Mouse (Mus musculus) kidney, adult 2 months (tissue): Measurements from ENCODE around the gene Pld2. TPM values are rescaled to one million over a fixed set of nuclear protein-coding genes. Genes with fewer than 3 reads are reported as not detected.

ENCODE experiments used
- DNase-seq: peaks from one replicate; pipeline ENCODE4 v3.0.0; 2021
- H3K27ac ChIP-seq: fragments of 200-500 bp; 2 replicates; pipeline ENCODE4 v1.5.1; 2012; ENCODE audit warnings: low read depth, low read length, control low read depth, inconsistent platforms; ENCODE audit not compliant: insufficient read depth
- H3K27me3 ChIP-seq: fragments of 200-500 bp; replicated peaks from 2 replicates; pipeline ENCODE4 v1.6.1; 2012; ENCODE audit warnings: mild to moderate bottlenecking, moderate library complexity, low read length, inconsistent platforms; ENCODE audit not compliant: control insufficient read depth, insufficient read depth
- H3K36me3 ChIP-seq: fragments of 200-500 bp; 2 replicates; pipeline ENCODE4 v1.6.1; 2012; ENCODE audit warnings: mild to moderate bottlenecking, moderate library complexity, low read length, inconsistent platforms; ENCODE audit not compliant: control insufficient read depth, insufficient read depth
- H3K4me1 ChIP-seq: fragments of 200-500 bp; 2 replicates; pipeline ENCODE4 v1.6.1; 2011; ENCODE audit warnings: low read length; ENCODE audit not compliant: control insufficient read depth, insufficient read depth
- H3K4me3 ChIP-seq: fragments of 200-500 bp; 2 replicates; pipeline ENCODE4 v1.5.1; 2011; ENCODE audit warnings: mild to moderate bottlenecking, low read depth, low read length, control low read depth; ENCODE audit not compliant: insufficient read depth
- CTCF ChIP-seq: fragments of 200-500 bp; conservative IDR thresholded peaks from 2 replicates; pipeline ENCODE4 v1.5.1; 2011; ENCODE audit warnings: low read depth, mild to moderate bottlenecking, control low read depth, low read length, moderate library complexity, mixed read lengths; ENCODE audit not compliant: insufficient read depth, insufficient read length
- POLR2A ChIP-seq: fragments of 200-500 bp; IDR thresholded peaks from one replicate; pipeline ENCODE4 v1.6.1; 2011; ENCODE audit warnings: low read depth, low read length, control low read depth
- WGBS: fragments of 180-500 bp; shearing (Covaris S2); methylation state at CpG from one replicate; pipeline ENCODE4 v1.1.7; 2018; 5-methylcytosine and 5-hydroxymethylcytosine counted together
- polyA plus RNA-seq: library from polyadenylated mRNA; depleted of rRNA; stranded (reverse); fragments of >200 nt; gene quantifications from 2 replicates; pipeline ENCODE4 v1.2.3, GENCODE M21; 2012

The Pld2 gene
- polyA plus RNA-seq, 1 experiment = 16.6 TPM

DNA sequence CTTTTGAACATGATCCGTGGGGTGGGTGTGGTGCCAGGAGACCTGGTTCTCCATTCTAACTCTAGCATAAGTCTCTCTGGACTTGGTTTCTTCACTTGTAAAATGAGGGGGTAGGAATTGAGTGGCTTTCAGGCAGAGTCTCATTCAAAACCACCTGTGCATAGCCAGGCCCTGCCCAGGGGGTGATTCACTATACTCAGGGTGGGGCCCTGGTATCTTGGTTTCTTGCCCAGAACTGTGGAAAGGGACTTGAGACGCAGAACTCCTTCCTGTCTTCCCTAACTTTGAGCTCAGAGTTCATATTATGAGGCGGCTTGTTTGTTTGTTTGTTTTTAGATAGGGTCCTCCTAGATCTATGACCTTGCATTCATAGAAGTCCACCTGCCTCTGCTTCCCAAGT lies 37.3 kb downstream of the Pld2 start:
- TF ChIP-seq CTCF = no peak
- TF ChIP-seq POLR2A = no peak
- 0 out of 2 replicates have a peak overlapping the region, but pooled peaks have one; percentile 7 for H3K27ac ChIP-seq
- WGBS = 31% methylated on average over 3 of the region's 3 CpGs
- H3K27me3 ChIP-seq = no peaks in the 10 kb centered on the region
- peak; percentile 43 for DNase-seq
- H3K36me3 ChIP-seq = no peaks in the 10 kb centered on the region
- no peak overlapping the region for H3K4me3 ChIP-seq
- H3K4me1 ChIP-seq = peaks cover 34% of the 10 kb centered on the region

DNA sequence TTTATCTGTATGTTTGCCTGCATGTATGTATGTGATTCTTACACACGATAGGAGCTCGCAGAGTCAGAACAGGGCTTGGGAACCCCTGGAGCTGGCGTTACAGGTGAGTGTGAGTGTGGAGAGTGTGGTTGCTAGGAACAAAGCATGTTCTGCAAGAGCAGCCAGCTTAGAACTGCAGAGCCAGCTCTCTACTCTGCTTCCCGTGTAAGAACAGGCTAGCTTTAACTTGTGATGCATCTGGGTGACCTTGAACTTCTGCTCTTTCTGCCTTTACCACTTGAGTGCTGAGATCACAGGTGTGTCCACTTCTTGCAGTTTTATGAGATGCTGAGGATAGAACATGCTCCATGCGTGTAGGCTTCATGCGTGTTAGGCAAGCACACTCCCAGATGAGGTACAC lies 39.1 kb downstream of the Pld2 start:
- Histone ChIP-seq H3K4me1 (peaks cover 36% of the 10 kb centered on the region), H3K36me3 (no peaks in the 10 kb centered on the region), H3K27me3 (no peaks in the 10 kb centered on the region), H3K4me3 (no peak overlapping the region), H3K27ac (no peak overlapping the region)
- TF ChIP-seq CTCF = no peak
- no peak for TF ChIP-seq POLR2A
- no peak for DNase-seq
- 72% methylated on average over 6 of the region's 6 CpGs for WGBS

DNA sequence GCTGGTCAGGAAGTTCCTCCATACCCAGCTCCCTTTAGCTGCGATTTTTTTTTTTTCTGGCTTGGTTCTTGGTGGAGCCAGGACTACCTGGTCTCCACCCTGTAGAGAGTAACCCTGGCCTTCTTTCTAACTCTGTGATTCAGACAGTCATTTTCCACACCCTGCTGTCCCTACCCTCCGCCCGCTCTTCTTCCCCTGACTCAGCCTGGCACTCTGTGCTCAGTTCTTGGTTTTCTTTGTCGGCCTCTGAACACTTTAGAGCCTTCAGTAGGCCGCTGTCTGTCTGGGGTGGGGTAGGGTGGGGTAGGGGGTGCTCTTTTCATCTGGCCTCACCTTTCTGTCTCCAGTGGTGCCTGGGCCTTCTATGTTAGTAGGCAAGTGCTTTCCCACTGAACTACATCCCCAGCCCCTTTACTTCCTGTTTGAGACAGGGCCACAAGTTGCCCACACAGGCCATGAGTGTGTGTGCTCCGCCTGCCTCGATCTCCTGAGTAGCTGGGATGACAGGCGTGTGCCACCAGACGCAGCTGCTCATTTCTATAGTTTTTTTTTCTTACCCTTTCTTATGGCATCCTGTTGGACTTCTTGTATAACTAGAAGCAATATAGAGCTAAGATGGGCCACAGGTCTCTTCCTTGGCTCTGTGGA lies 40.0 kb downstream of the Pld2 start:
- Histone ChIP-seq H3K36me3 (no peaks in the 10 kb centered on the region), H3K4me3 (no peak overlapping the region), H3K4me1 (peaks cover 36% of the 10 kb centered on the region), H3K27me3 (no peaks in the 10 kb centered on the region), H3K27ac (no peak overlapping the region)
- no peak for DNase-seq
- TF ChIP-seq CTCF (no peak), POLR2A (no peak)
- WGBS = 71% methylated on average over 9 of the region's 9 CpGs

DNA sequence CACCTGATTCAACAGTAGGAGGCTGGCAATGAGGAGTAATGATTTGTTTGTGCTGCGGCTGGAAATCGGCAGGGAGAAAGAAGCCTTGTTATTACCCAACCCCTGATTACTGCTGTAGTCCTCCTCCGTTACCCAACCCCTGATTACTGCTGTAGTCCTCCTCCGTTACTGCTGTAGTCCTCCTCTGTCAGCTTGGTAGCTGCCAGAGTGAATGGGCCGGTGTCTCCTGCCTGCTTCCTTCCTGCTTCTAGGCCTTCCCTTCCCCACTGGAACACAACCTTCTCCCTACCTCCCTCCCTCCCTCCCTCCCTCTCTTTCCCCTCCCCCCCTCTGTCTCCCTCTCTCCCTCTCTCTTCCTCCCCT lies 40.5 kb downstream of the Pld2 start:
- Histone ChIP-seq H3K4me3 (no peak overlapping the region), H3K4me1 (peaks cover 35% of the 10 kb centered on the region), H3K27ac (no peak overlapping the region), H3K36me3 (no peaks in the 10 kb centered on the region), H3K27me3 (no peaks in the 10 kb centered on the region)
- 34% methylated on average over 5 of the region's 5 CpGs for WGBS
- TF ChIP-seq POLR2A (no peak), CTCF (no peak)
- DNase-seq = no peak

DNA sequence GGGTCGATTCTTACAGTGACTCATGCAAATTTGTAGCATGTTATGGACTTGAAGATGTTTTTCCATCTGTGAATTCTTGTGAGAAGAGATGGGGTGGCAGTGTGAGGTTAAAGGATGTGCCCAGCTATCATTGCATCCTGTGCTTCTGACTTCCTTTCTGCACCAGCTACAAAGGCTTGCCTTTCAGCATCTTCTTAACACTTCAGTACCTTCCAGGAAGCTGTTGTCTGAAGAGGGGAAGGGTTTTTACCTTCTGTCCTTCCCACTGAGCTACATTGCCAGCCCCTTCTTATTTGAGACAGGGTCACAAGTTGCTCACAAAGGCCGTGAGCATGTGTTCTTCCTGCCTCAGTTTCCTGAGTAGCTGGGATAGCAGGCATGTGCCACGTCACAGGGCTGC lies 41.1 kb downstream of the Pld2 start:
- no peak overlapping the region for H3K4me3 ChIP-seq
- H3K27me3 ChIP-seq = no peaks in the 10 kb centered on the region
- TF ChIP-seq CTCF (no peak), POLR2A (no peak)
- no peak overlapping the region for H3K27ac ChIP-seq
- peaks cover 40% of the 10 kb centered on the region for H3K4me1 ChIP-seq
- no peak for DNase-seq
- 67% methylated on average over 3 of the region's 3 CpGs for WGBS
- H3K36me3 ChIP-seq = no peaks in the 10 kb centered on the region

DNA sequence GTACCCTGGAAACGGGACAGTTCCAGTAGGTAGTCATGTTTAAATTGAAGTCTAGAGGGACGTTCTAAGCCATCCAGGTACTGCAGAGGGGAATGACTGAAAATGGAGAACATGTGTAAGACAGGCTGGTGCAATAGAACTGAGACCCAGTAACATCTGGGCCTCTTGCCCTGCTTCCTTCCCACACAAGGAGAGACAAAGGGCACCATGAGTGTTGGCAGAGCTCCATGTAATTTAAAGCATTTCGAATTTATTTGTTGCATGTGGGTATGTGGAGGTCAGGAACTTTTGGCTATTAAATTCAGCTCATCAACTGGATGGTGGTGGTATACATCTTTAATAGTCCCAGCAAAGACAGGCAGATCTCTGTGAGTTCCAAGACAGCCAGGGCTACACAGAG lies 42.3 kb downstream of the Pld2 start:
- Histone ChIP-seq H3K27me3 (no peaks in the 10 kb centered on the region), H3K27ac (no peak overlapping the region), H3K4me1 (peaks cover 44% of the 10 kb centered on the region), H3K4me3 (no peak overlapping the region), H3K36me3 (no peaks in the 10 kb centered on the region)
- WGBS = 21% methylated on average over 3 of the region's 3 CpGs
- peak; percentile 19 for DNase-seq
- no peak for TF ChIP-seq POLR2A
- TF ChIP-seq CTCF = no peak

DNA sequence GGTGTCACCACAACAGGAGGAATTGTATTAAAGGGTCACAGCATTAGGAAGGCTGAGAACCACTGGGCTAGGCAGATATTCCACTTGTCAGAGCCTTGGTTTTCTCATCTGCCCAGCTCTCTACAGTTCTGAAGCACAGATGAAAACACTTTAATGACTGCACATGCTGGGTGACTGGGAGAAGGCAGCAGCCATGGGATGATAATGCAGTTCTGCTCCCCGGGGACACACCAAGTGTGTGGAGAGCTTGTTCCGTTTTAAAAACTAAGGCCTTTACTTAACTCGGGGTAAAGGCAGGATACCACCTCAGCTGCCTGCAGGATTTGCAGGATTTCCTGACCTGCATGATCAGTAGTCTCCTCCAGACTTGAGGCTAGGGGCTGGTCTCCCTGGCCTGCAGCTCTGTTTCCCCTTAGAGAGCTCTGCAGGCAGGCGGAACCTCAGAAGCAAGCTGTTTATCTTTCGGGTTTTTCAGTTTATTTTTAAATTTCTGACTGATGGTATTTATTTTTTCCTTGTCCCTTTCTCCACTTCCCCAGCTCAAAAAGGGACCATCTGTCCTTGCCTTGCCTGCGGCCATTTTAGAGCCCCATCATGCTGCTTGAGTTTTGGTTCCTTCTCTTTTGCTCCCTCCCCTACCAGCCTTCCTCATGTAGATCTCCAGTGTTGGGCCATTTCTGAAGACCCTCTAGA lies 43.3 kb downstream of the Pld2 start:
- Histone ChIP-seq H3K27me3 (no peaks in the 10 kb centered on the region), H3K4me1 (peaks cover 45% of the 10 kb centered on the region), H3K27ac (0 out of 2 replicates have a peak overlapping the region, but pooled peaks have one; percentile 9), H3K4me3 (no peak overlapping the region), H3K36me3 (no peaks in the 10 kb centered on the region)
- WGBS = 53% methylated on average over 6 of the region's 6 CpGs
- TF ChIP-seq CTCF = no peak
- no peak for TF ChIP-seq POLR2A
- DNase-seq = no peak
